Mouse (Mus musculus) limb, embryonic 12.5 days (tissue): Measurements from ENCODE around the gene Llgl2. TPM values are rescaled to one million over a fixed set of nuclear protein-coding genes. Genes with fewer than 3 reads are reported as not detected.
"Not testable (repeated sequence)": the region's sequence is repeated elsewhere in the genome, so short reads cannot be mapped to it uniquely, and the experiment has no call there.

ENCODE experiments used
- ATAC-seq: fragments of 200-750 bp; cut with Nextera tagmentation; 2 replicates; pipeline ENCODE4 v1.8.0; 2017; ENCODE audit warnings: low read depth, moderate TSS enrichment; ENCODE audit not compliant: insufficient number of reproducible peaks, insufficient read depth, low FRiP score, low TSS enrichment
- H3K27ac ChIP-seq: fragments of 300-500 bp; sonication (generic); 2 replicates; pipeline ENCODE4 v1.5.1; 2016; ENCODE audit warnings: mild to moderate bottlenecking, moderate library complexity
- H3K27me3 ChIP-seq: fragments of 300-500 bp; sonication (generic); 2 replicates; pipeline ENCODE4 v1.6.1; 2016; ENCODE audit warnings: mild to moderate bottlenecking, moderate library complexity
- H3K36me3 ChIP-seq: fragments of 300-500 bp; sonication (generic); 2 replicates; pipeline ENCODE4 v1.6.1; 2016; ENCODE audit warnings: mild to moderate bottlenecking, moderate library complexity
- H3K4me1 ChIP-seq: fragments of 300-500 bp; sonication (generic); replicated peaks from 2 replicates; pipeline ENCODE4 v1.6.1; 2016
- H3K4me2 ChIP-seq: fragments of 300-500 bp; sonication (generic); 2 replicates; pipeline ENCODE4 v1.6.1; 2016; ENCODE audit warnings: mild to moderate bottlenecking, moderate library complexity
- H3K4me3 ChIP-seq: fragments of 300-500 bp; sonication (generic); replicated peaks from 2 replicates; pipeline ENCODE4 v1.5.1; 2016; ENCODE audit warnings: mild to moderate bottlenecking
- H3K9ac ChIP-seq: fragments of 300-500 bp; sonication (generic); replicated peaks from 2 replicates; pipeline ENCODE4 v1.6.1; 2016; ENCODE audit warnings: mild to moderate bottlenecking, moderate library complexity
- H3K9me3 ChIP-seq: fragments of 300-500 bp; sonication (generic); 2 replicates; pipeline ENCODE4 v1.6.1; 2016; ENCODE audit warnings: mild to moderate bottlenecking, moderate library complexity
- WGBS: fragments of 180-500 bp; shearing (Covaris S2); methylation state at CpG from one replicate; pipeline ENCODE4 v1.1.7; 2016; 5-methylcytosine and 5-hydroxymethylcytosine counted together
- polyA plus RNA-seq: library from polyadenylated mRNA; unstranded; fragments of >200 nt; fragmentation: Nextera tagmentation; extraction: Ambion mirVana; gene quantifications from 2 replicates; pipeline ENCODE4 v1.2.1, GENCODE M21; 2016

Gene Llgl2
- polyA plus RNA-seq, 1 experiment from 2014 or later = 6.3 TPM

- H3K27me3 ChIP-seq = peaks cover 64% of the 10 kb centered on the region
- H3K4me2 ChIP-seq, ATAC-seq, H3K9ac ChIP-seq, H3K9me3 ChIP-seq, H3K4me3 ChIP-seq, H3K36me3 ChIP-seq, H3K27ac ChIP-seq, H3K4me1 ChIP-seq: not testable (repeated sequence)
- WGBS = 87% methylated on average over 4 of the region's 4 CpGs
These were observed 33.3 kb downstream of the Llgl2 start for GRCm38 (mm10) chr11:115857146-115857545.

GRCm38 (mm10) chr11:115857936-115858335, 34.1 kb downstream of the Llgl2 start:
- Histone ChIP-seq H3K9me3 (no peaks in the 10 kb centered on the region), H3K4me2 (no peak overlapping the region), H3K27me3 (peaks cover 72% of the 10 kb centered on the region), H3K9ac (no peak overlapping the region), H3K36me3 (0 out of 2 replicates have a peak, but pooled peaks cover 2% of the 10 kb centered on the region), H3K4me3 (no peak overlapping the region), H3K27ac (no peak overlapping the region), H3K4me1 (peaks cover 6% of the 10 kb centered on the region; the same call in 1 of the 2 replicates)
- ATAC-seq = no peak
- 60% methylated on average over 13 of the region's 13 CpGs for WGBS

- Histone ChIP-seq H3K9ac (no peak within 1 kb of the TSS; the same call in 1 of the 2 replicates), H3K4me2 (peak within 1 kb of the TSS; percentile 63), H3K4me1 (peaks cover 9% of the 10 kb centered on the region; the same call in 1 of the 2 replicates), H3K9me3 (no peaks in the 10 kb centered on the region), H3K4me3 (peak within 1 kb of the TSS; percentile 42), H3K27ac (no peak within 1 kb of the TSS), H3K36me3 (no peaks in the 10 kb centered on the region), H3K27me3 (peaks cover 72% of the 10 kb centered on the region)
- no peak for ATAC-seq
- 12% methylated on average over 27 of the region's 27 CpGs for WGBS
These were observed 34.5 kb downstream of the Llgl2 start, which contains the start of gene Myo15b for GRCm38 (mm10) chr11:115858354-115858753. Myo15b (plus strand) TSS chr11:115858406.

DNA sequence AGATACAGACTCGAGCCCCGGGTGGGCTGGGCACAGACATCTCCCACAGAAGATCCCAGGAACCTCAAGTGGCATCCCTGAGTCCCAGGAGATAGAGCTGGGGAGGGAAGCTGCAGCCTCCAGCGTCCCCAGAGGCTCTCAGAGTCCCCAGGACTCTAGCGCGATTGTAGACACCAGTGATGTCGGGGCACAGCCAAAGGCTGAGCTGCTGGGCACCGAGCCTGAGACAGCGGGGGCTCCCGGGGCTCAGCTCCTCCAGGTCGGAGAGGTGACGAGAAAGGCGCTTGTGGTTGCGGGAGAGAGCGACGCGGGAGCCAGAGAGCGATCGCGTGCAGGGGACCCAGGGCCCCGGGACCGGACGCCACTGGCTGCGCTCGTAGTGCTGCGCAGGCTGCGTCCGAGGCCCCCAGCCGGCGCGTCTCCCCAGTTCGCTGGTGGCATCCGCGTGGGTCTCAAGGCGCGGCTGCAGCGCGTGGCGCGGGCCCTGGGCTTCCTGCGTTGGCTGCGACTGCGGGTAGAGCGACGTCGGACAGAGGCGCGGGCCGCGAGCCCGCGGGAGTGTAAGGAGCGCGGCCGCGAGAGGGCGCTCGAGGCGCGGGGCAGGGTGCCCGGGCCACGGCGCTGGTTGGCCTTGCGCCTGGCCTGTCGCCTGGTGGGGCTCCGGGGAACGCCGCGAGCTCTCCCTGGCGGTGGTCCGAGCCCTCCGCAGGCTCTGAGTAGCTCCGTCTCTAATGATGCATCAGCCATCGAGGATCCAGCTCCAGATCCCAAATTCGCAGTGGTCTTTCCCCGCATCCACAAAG, 35.5 kb downstream of the Llgl2 start:
- 2% methylated on average over 75 of the region's 75 CpGs for WGBS
- no peaks in the 10 kb centered on the region for H3K9me3 ChIP-seq
- H3K36me3 ChIP-seq = no peaks in the 10 kb centered on the region
- no peak overlapping the region; the same call in 1 of the 2 replicates for H3K9ac ChIP-seq
- peak; percentile 45; the same call in 1 of the 2 replicates for ATAC-seq
- peaks cover 9% of the 10 kb centered on the region; the same call in 1 of the 2 replicates for H3K4me1 ChIP-seq
- H3K4me2 ChIP-seq = peak overlapping the region; percentile 63
- no peak overlapping the region for H3K27ac ChIP-seq
- H3K4me3 ChIP-seq = peak overlapping the region; percentile 42
- H3K27me3 ChIP-seq = peaks cover 72% of the 10 kb centered on the region

DNA sequence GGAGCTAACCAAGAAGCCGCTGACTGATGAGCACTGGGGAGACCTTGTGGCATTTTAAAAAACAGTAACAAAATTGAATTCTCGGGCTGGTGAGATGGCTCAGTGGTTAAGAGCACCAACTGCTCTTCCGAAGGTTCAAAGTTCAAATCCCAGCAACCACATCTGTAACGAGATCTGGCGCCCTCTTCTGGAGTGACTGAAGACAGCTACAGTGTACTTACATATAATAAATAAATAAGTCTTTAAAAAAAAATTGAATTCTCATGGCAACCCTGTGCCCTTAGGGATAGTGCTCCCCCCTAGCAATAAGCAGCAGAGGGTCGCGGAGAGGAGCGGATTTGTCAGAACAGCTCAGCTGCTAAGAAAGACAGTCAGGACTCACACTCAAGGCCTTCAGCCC, 40.0 kb downstream of the Llgl2 start:
- H3K36me3 ChIP-seq = no peaks in the 10 kb centered on the region
- 85% methylated on average over 8 of the region's 8 CpGs for WGBS
- H3K27ac ChIP-seq = no peak overlapping the region
- peaks cover 46% of the 10 kb centered on the region for H3K27me3 ChIP-seq
- peaks cover 9% of the 10 kb centered on the region; the same call in 1 of the 2 replicates for H3K4me1 ChIP-seq
- no peak overlapping the region for H3K4me3 ChIP-seq
- H3K9ac ChIP-seq = no peak overlapping the region
- no peak for ATAC-seq
- no peaks in the 10 kb centered on the region for H3K9me3 ChIP-seq
- H3K4me2 ChIP-seq = no peak overlapping the region

DNA sequence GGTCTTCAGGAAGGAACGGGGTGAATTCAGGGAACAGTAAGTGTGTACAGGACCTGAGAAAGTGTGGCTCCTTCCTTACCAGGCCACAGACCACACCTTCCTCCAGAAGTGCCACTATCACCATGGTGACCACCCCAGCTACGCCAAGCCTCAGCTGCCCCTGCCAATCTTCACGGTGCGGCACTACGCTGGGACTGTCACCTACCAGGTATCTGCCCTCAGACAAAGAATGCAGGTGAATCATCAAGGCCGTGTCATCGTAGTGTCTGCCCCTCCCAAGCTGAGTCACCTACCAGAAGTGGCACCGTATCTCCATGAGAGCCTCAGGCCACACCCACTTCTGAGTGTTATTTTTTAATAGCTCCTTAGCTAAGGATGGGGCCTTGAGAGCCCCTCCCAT, 45.5 kb downstream of the Llgl2 start:
- Histone ChIP-seq H3K4me3 (no peak overlapping the region), H3K4me2 (no peak overlapping the region), H3K9ac (no peak overlapping the region), H3K4me1 (no peaks in the 10 kb centered on the region), H3K36me3 (no peaks in the 10 kb centered on the region), H3K27me3 (peaks cover 11% of the 10 kb centered on the region; the same call in 1 of the 2 replicates), H3K9me3 (no peaks in the 10 kb centered on the region), H3K27ac (no peak overlapping the region)
- 82% methylated on average over 8 of the region's 8 CpGs for WGBS
- no peak for ATAC-seq

DNA sequence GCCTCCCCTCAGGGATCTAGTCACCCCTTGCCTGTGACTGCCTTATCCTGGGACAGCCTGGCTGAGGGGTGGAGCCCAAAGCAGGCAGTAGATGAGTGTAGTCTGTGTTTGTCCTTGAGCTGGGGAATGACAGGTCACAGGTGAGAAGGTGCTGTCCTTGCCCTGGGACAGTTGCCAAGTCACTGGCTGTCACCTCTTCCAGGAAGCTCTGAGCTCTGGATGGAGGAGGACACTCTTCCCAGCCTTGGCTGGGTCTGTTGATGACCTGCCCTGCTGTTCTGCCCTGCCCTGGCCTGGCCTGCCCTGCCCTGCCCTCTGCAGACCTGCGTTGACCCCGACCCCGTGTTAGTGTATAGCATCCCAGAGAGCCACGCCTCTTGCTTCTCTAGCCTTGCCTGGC, 48.6 kb downstream of the Llgl2 start:
- H3K36me3 ChIP-seq = no peaks in the 10 kb centered on the region
- no peaks in the 10 kb centered on the region for H3K9me3 ChIP-seq
- H3K4me2 ChIP-seq = no peak overlapping the region
- no peaks in the 10 kb centered on the region for H3K4me1 ChIP-seq
- H3K9ac ChIP-seq = no peak overlapping the region
- WGBS = 59% methylated on average over 4 of the region's 4 CpGs
- no peak for ATAC-seq
- no peak overlapping the region for H3K27ac ChIP-seq
- 0 out of 2 replicates have a peak, but pooled peaks cover 5% of the 10 kb centered on the region for H3K27me3 ChIP-seq
- no peak overlapping the region for H3K4me3 ChIP-seq

GRCm38 (mm10) chr11:115875935-115876334, 52.1 kb downstream of the Llgl2 start:
- no peaks in the 10 kb centered on the region for H3K36me3 ChIP-seq
- H3K4me1 ChIP-seq = no peaks in the 10 kb centered on the region
- H3K9ac ChIP-seq = no peak overlapping the region
- ATAC-seq = no peak
- 0 out of 2 replicates have a peak, but pooled peaks cover 5% of the 10 kb centered on the region for H3K27me3 ChIP-seq
- H3K9me3 ChIP-seq = no peaks in the 10 kb centered on the region
- H3K4me2 ChIP-seq = no peak overlapping the region
- no peak overlapping the region for H3K27ac ChIP-seq
- 92% methylated on average over 3 of the region's 3 CpGs for WGBS
- H3K4me3 ChIP-seq = no peak overlapping the region

DNA sequence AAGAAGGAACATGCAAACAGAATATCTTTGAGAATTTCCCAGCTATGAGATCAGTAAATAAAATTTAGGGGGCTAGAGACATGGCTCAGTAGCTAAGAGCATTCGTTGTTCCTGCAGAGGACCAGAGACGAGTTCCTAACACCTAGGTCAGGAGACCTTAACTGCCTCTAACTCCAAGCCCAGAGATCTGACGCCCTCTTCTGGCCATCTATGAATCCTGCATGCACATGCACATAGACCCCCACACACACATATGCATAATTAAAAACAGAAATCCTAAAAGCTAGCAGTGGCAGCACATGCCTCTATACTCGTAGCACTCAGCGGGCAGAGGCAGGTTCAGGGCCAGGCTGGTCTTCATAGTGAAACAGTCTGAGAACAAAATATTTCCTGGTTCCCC, 52.6 kb downstream of the Llgl2 start:
- no peak overlapping the region for H3K9ac ChIP-seq
- peaks cover 6% of the 10 kb centered on the region; the same call in 1 of the 2 replicates for H3K27me3 ChIP-seq
- H3K27ac ChIP-seq = no peak overlapping the region
- ATAC-seq = no peak
- H3K9me3 ChIP-seq = no peaks in the 10 kb centered on the region
- H3K4me2 ChIP-seq = no peak overlapping the region
- H3K36me3 ChIP-seq = no peaks in the 10 kb centered on the region
- no peaks in the 10 kb centered on the region for H3K4me1 ChIP-seq
- no peak overlapping the region for H3K4me3 ChIP-seq
- 72% methylated on average over 5 of the region's 5 CpGs for WGBS

- H3K4me1 ChIP-seq = no peaks in the 10 kb centered on the region
- no peaks in the 10 kb centered on the region for H3K36me3 ChIP-seq
- H3K27ac ChIP-seq = no peak overlapping the region
- H3K27me3 ChIP-seq = peaks cover 14% of the 10 kb centered on the region
- H3K9ac ChIP-seq = no peak overlapping the region
- no peaks in the 10 kb centered on the region for H3K9me3 ChIP-seq
- no peak overlapping the region for H3K4me3 ChIP-seq
- WGBS = 58% methylated on average over 6 of the region's 6 CpGs
- no peak for ATAC-seq
- no peak overlapping the region for H3K4me2 ChIP-seq
These were observed 53.4 kb downstream of the Llgl2 start for GRCm38 (mm10) chr11:115877174-115877755.

DNA sequence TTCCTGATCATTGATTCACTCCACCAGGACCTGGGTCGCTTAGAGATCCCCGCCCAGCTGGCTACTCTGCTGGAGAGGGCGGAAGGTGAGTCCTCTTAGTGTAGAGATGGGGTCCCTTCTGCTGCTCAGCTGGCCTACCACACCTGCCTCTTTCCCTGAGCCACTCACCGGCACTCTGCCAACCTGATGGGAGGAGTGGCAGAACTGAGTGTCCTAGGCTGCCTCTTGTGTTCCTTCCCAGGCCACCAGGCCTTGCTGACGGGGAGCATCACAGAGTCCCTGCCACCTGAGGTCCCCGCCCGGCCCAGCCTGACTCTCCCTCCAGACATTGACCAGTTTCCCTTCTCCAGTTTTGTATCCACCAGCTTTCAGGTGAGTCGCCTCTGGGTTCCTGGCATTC, 54.2 kb downstream of the Llgl2 start:
- Histone ChIP-seq H3K9me3 (no peaks in the 10 kb centered on the region), H3K27ac (no peak overlapping the region), H3K36me3 (no peaks in the 10 kb centered on the region), H3K4me3 (no peak overlapping the region), H3K9ac (no peak overlapping the region), H3K4me2 (no peak overlapping the region), H3K4me1 (no peaks in the 10 kb centered on the region), H3K27me3 (peaks cover 22% of the 10 kb centered on the region)
- no peak for ATAC-seq
- WGBS = 76% methylated on average over 8 of the region's 8 CpGs
